Mouse (Mus musculus): ENCODE measurements around the gene Nphs1. TPM values are rescaled to one million over a fixed set of nuclear protein-coding genes. Genes with fewer than 3 reads are reported as not detected.
"Not testable (repeated sequence)": the region's sequence is repeated elsewhere in the genome, so short reads cannot be mapped to it uniquely, and the experiment has no call there.

The Nphs1 gene
- polyA plus RNA-seq, 1 experiment from 2014 or later: not detected

DNA sequence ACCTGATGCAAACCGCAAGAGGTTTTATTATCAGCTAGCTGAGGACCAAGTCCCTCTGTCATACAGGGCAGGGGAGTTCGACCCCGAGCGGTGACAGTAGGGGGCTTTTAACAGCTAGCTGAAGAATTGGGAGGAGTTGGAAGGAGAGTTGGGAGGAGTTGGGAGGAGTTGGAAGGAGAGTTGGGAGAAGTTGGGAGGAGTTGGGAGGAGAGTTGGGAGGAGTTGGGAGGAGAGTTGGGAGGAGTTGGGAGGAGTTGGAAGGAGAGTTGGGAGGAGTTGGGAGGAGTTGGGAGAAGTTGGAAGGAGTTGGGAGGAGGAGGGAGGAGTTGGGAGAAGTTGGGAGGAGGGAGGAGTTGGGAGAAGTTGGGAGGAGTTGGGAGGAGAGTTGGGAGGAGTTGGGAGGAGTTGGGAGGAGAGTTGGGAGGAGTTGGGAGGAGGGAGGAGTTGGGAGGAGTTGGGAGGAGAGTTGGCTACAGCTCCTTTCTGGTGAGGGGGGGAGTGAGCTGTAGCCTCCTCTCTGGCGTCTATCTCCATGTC, 37.5 kb downstream of the Nphs1 start:
- not testable (repeated sequence) for H3K36me3 ChIP-seq (ENCODE audit: control insufficient read depth, insufficient read depth); H3K4me3 ChIP-seq (ENCODE audit: low read length); H3K9me3 ChIP-seq (replicated peaks; ENCODE audit: control insufficient read depth, low read length); ATAC-seq (replicated peaks; ENCODE audit: extremely low read depth, insufficient read depth, low FRiP score); H3K4me1 ChIP-seq (ENCODE audit: control insufficient read depth, insufficient read depth, low read length); H3K4me2 ChIP-seq (ENCODE audit: low read depth, low read length); H3K27me3 ChIP-seq (ENCODE audit: control insufficient read depth, insufficient read depth, low read length); H3K27ac ChIP-seq (ENCODE audit: low read length); H3K9ac ChIP-seq (ENCODE audit: low read length)
- 41% methylated on average over 5 of the region's 5 CpGs for WGBS

GRCm38 (mm10) chr7:30501159-30501558, 43.0 kb downstream of the Nphs1 start:
- not testable (repeated sequence) for ATAC-seq (replicated peaks; ENCODE audit: extremely low read depth, insufficient read depth, low FRiP score); H3K27ac ChIP-seq (ENCODE audit: low read length); H3K9ac ChIP-seq (ENCODE audit: low read length); H3K4me2 ChIP-seq (ENCODE audit: low read depth, low read length); H3K27me3 ChIP-seq (ENCODE audit: control insufficient read depth, insufficient read depth, low read length); H3K36me3 ChIP-seq (ENCODE audit: control insufficient read depth, insufficient read depth); H3K4me1 ChIP-seq (ENCODE audit: control insufficient read depth, insufficient read depth, low read length); H3K9me3 ChIP-seq (replicated peaks; ENCODE audit: control insufficient read depth, low read length); H3K4me3 ChIP-seq (ENCODE audit: low read length)
- WGBS: 74% methylated on average over 5 of the region's 5 CpGs

GRCm38 (mm10) chr7:30508061-30508460, 49.9 kb downstream of the Nphs1 start:
- 60% methylated on average over 4 of the region's 4 CpGs for WGBS
- H3K27ac ChIP-seq (ENCODE audit: low read length): no peak overlapping the region
- no peaks in the 10 kb centered on the region for H3K9me3 ChIP-seq (replicated peaks; ENCODE audit: control insufficient read depth, low read length)
- H3K27me3 ChIP-seq (ENCODE audit: control insufficient read depth, insufficient read depth, low read length): no peaks in the 10 kb centered on the region
- no peaks in the 10 kb centered on the region for H3K36me3 ChIP-seq (ENCODE audit: control insufficient read depth, insufficient read depth)
- ATAC-seq (replicated peaks; ENCODE audit: extremely low read depth, insufficient read depth, low FRiP score): no peak
- no peak overlapping the region for H3K4me3 ChIP-seq (ENCODE audit: low read length)
- H3K9ac ChIP-seq (ENCODE audit: low read length): no peak overlapping the region
- H3K4me1 ChIP-seq (ENCODE audit: control insufficient read depth, insufficient read depth, low read length): no peaks in the 10 kb centered on the region
- no peak overlapping the region for H3K4me2 ChIP-seq (ENCODE audit: low read depth, low read length)

DNA sequence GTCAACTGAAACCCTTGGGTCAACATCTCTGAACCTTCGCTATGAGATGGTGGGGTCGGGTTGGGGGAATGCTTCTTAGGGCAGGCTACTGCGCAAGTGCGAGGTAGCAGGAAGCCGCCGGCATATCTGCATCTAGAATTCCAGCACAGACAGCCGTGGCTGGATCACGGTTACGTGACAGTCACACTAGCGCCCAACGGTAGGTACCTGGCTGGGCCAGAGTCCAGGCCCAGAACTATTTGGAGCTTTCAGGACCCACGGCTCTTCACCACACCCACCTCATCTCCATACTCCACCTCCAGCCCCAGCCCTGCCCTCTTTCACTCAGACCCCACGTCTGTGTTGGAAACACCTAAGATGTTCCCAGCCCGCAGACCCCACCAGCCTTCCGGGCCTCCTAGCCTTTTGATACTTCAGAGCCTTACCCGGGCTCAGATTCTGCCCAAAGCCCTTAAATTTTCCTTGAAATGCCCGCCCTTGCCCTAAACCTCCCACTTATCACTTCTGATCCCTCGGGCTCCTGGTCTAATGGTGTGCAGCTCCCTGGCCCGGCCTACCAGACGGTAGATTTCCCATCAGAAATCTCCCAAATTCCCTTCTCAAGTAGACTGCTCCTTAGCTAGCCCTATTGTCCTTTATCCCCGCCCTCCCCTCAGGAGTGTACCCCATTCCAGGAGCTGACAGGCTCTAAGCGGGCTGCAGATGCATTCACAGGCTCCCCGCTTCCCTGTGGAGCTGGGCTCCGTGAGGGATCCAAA, 57.1 kb downstream of the Nphs1 start:
- no peaks in the 10 kb centered on the region for H3K36me3 ChIP-seq (ENCODE audit: control insufficient read depth, insufficient read depth)
- H3K27me3 ChIP-seq (ENCODE audit: control insufficient read depth, insufficient read depth, low read length): no peaks in the 10 kb centered on the region; the same call in 1 of the 2 replicates
- H3K9me3 ChIP-seq (replicated peaks; ENCODE audit: control insufficient read depth, low read length): no peaks in the 10 kb centered on the region
- no peak overlapping the region for H3K4me3 ChIP-seq (ENCODE audit: low read length)
- H3K9ac ChIP-seq (ENCODE audit: low read length): no peak overlapping the region
- H3K27ac ChIP-seq (ENCODE audit: low read length): no peak overlapping the region
- no peak overlapping the region for H3K4me2 ChIP-seq (ENCODE audit: low read depth, low read length)
- no peaks in the 10 kb centered on the region for H3K4me1 ChIP-seq (ENCODE audit: control insufficient read depth, insufficient read depth, low read length)
- ATAC-seq (replicated peaks; ENCODE audit: extremely low read depth, insufficient read depth, low FRiP score): no peak
- WGBS: 53% methylated on average over 24 of the region's 24 CpGs

GRCm38 (mm10) chr7:30518325-30518724, 60.2 kb downstream of the Nphs1 start:
- no peak overlapping the region for H3K27ac ChIP-seq (ENCODE audit: low read length)
- H3K4me1 ChIP-seq (ENCODE audit: control insufficient read depth, insufficient read depth, low read length): no peaks in the 10 kb centered on the region
- no peak for ATAC-seq (replicated peaks; ENCODE audit: extremely low read depth, insufficient read depth, low FRiP score)
- no peaks in the 10 kb centered on the region for H3K9me3 ChIP-seq (replicated peaks; ENCODE audit: control insufficient read depth, low read length)
- no peak overlapping the region for H3K9ac ChIP-seq (ENCODE audit: low read length)
- no peaks in the 10 kb centered on the region; the same call in 1 of the 2 replicates for H3K27me3 ChIP-seq (ENCODE audit: control insufficient read depth, insufficient read depth, low read length)
- no peak overlapping the region for H3K4me2 ChIP-seq (ENCODE audit: low read depth, low read length)
- no peak overlapping the region for H3K4me3 ChIP-seq (ENCODE audit: low read length)
- WGBS: 39% methylated on average over 8 of the region's 8 CpGs
- no peaks in the 10 kb centered on the region for H3K36me3 ChIP-seq (ENCODE audit: control insufficient read depth, insufficient read depth)

DNA sequence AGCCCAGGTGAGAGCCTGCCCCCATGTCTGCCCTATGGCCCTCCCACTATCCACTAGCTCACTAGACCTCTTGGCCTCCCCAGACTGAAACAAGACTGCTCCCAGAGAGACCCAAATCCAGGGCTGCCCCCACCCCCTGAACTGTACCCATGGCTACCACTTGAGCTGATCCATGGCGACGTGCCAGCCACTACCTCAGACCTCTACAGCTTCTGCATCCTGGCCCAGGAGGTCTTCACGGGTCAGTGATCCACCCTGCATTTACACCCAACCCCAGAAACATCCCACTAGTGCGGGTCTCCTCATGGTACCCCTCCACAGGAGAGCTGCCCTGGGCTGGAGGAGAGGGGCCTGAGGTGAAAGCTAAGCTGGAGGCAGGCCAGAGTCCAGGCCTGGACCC, 62.3 kb downstream of the Nphs1 start:
- WGBS: 72% methylated on average over 4 of the region's 4 CpGs
- ATAC-seq (replicated peaks; ENCODE audit: extremely low read depth, insufficient read depth, low FRiP score): no peak
- no peaks in the 10 kb centered on the region for H3K4me1 ChIP-seq (ENCODE audit: control insufficient read depth, insufficient read depth, low read length)
- no peak overlapping the region for H3K9ac ChIP-seq (ENCODE audit: low read length)
- H3K27ac ChIP-seq (ENCODE audit: low read length): no peak overlapping the region
- no peak overlapping the region for H3K4me2 ChIP-seq (ENCODE audit: low read depth, low read length)
- H3K36me3 ChIP-seq (ENCODE audit: control insufficient read depth, insufficient read depth): peaks cover 10% of the 10 kb centered on the region; the same call in 1 of the 2 replicates
- H3K9me3 ChIP-seq (replicated peaks; ENCODE audit: control insufficient read depth, low read length): no peaks in the 10 kb centered on the region
- no peaks in the 10 kb centered on the region; the same call in 1 of the 2 replicates for H3K27me3 ChIP-seq (ENCODE audit: control insufficient read depth, insufficient read depth, low read length)
- H3K4me3 ChIP-seq (ENCODE audit: low read length): no peak overlapping the region

DNA sequence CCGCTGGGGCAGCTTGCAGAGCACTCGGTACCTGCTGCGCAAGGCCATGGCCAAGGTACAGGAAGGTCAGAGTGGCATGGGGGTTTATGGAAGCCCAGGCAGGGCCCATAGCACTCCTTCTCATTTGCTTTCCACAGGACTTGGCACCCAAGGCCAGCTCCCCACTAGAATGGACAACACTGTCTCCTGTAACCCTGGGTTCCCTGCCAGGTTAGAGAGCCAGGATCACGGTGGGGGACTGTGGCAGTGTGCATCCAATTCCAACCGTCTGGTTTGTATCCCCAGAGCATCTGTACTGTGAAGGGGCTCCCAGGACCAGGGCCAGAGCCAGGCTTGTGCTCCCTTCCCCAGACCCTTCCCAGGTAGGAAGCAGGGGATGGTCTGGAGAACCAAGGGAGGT, 62.7 kb downstream of the Nphs1 start:
- ATAC-seq (replicated peaks; ENCODE audit: extremely low read depth, insufficient read depth, low FRiP score): no peak
- H3K4me1 ChIP-seq (ENCODE audit: control insufficient read depth, insufficient read depth, low read length): no peaks in the 10 kb centered on the region
- H3K27me3 ChIP-seq (ENCODE audit: control insufficient read depth, insufficient read depth, low read length): no peaks in the 10 kb centered on the region; the same call in 1 of the 2 replicates
- no peak overlapping the region for H3K4me3 ChIP-seq (ENCODE audit: low read length)
- H3K27ac ChIP-seq (ENCODE audit: low read length): no peak overlapping the region
- no peak overlapping the region for H3K9ac ChIP-seq (ENCODE audit: low read length)
- no peaks in the 10 kb centered on the region for H3K9me3 ChIP-seq (replicated peaks; ENCODE audit: control insufficient read depth, low read length)
- 78% methylated on average over 5 of the region's 5 CpGs for WGBS
- H3K4me2 ChIP-seq (ENCODE audit: low read depth, low read length): no peak overlapping the region
- H3K36me3 ChIP-seq (ENCODE audit: control insufficient read depth, insufficient read depth): peaks cover 14% of the 10 kb centered on the region; the same call in 1 of the 2 replicates

DNA sequence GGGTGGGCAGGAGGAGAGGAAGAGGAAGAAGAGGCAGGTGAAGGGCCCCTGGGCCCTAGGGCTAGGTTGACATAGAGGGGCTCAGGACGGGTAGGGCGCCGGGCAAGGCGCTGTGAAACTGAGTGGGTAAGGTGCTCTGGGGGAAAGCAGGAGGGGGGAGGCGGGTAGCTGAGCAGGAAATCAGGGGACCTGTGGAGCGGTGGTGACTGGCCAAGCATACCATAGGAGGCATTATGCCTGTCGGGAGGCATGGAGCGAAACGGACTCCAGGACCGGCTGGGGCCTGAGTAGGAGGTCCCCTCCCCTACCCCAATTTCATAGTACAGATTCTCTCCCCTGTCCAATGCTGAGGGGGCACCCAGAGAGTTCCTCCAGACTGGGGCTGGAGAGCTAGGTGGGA, 64.8 kb downstream of the Nphs1 start:
- WGBS: 83% methylated on average over 10 of the region's 10 CpGs
- no peak overlapping the region for H3K4me2 ChIP-seq (ENCODE audit: low read depth, low read length)
- H3K9ac ChIP-seq (ENCODE audit: low read length): no peak overlapping the region
- H3K27me3 ChIP-seq (ENCODE audit: control insufficient read depth, insufficient read depth, low read length): no peaks in the 10 kb centered on the region; the same call in 1 of the 2 replicates
- H3K27ac ChIP-seq (ENCODE audit: low read length): no peak overlapping the region
- no peaks in the 10 kb centered on the region for H3K9me3 ChIP-seq (replicated peaks; ENCODE audit: control insufficient read depth, low read length)
- peaks cover 17% of the 10 kb centered on the region for H3K36me3 ChIP-seq (ENCODE audit: control insufficient read depth, insufficient read depth)
- no peak overlapping the region for H3K4me3 ChIP-seq (ENCODE audit: low read length)
- ATAC-seq (replicated peaks; ENCODE audit: extremely low read depth, insufficient read depth, low FRiP score): no peak
- no peaks in the 10 kb centered on the region for H3K4me1 ChIP-seq (ENCODE audit: control insufficient read depth, insufficient read depth, low read length)

DNA sequence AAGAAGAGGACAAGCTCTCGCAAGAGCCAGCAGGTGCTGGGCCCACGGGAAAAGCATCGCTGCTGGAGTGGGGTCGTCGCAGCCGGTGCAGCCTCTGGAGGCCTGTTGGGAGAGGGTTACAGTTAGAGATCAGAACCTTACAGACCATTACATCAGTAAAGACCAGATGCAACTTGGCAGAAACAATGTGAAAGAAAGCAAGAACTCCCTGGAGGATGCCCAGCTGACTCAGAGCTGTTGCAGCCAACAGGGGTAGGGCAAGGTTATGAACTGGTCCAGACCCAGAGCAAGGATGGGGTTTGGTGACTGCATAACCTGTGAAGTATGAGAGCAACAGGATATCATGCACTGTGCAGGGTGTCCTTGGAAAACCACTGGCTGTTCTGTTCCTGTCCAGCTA, 66.4 kb downstream of the Nphs1 start:
- Histone ChIP-seq H3K9ac (ENCODE audit: low read length) (no peak overlapping the region), H3K4me3 (ENCODE audit: low read length) (no peak overlapping the region), H3K27me3 (ENCODE audit: control insufficient read depth, insufficient read depth, low read length) (no peaks in the 10 kb centered on the region), H3K4me2 (ENCODE audit: low read depth, low read length) (no peak overlapping the region), H3K4me1 (ENCODE audit: control insufficient read depth, insufficient read depth, low read length) (no peaks in the 10 kb centered on the region), H3K9me3 (replicated peaks; ENCODE audit: control insufficient read depth, low read length) (no peaks in the 10 kb centered on the region), H3K36me3 (ENCODE audit: control insufficient read depth, insufficient read depth) (peaks cover 32% of the 10 kb centered on the region), H3K27ac (ENCODE audit: low read length) (no peak overlapping the region)
- WGBS: 87% methylated on average over 6 of the region's 6 CpGs
- no peak for ATAC-seq (replicated peaks; ENCODE audit: extremely low read depth, insufficient read depth, low FRiP score)
